Mouse (Mus musculus) embryonic facial prominence, embryonic 15.5 days (tissue): ENCODE results near the gene Map4k2. TPM values are rescaled to one million over a fixed set of nuclear protein-coding genes. Genes with fewer than 3 reads are reported as not detected.

ENCODE experiments used
- ATAC-seq: fragments of 200-750 bp; cut with Nextera tagmentation; 2 replicates; pipeline ENCODE4 v1.8.0; 2017; ENCODE audit warnings: low read depth, moderate TSS enrichment; ENCODE audit not compliant: insufficient number of reproducible peaks, low FRiP score, low TSS enrichment
- H3K27ac ChIP-seq: fragments of 300-500 bp; sonication (generic); replicated peaks from 2 replicates; pipeline ENCODE4 v1.5.1; 2015; ENCODE audit warnings: mild to moderate bottlenecking, inconsistent platforms
- H3K27me3 ChIP-seq: fragments of 300-500 bp; sonication (generic); 2 replicates; pipeline ENCODE4 v1.6.1; 2015; ENCODE audit warnings: inconsistent platforms
- H3K36me3 ChIP-seq: fragments of 300-500 bp; sonication (generic); 2 replicates; pipeline ENCODE4 v1.6.1; 2015; ENCODE audit warnings: mild to moderate bottlenecking, inconsistent platforms
- H3K4me1 ChIP-seq: fragments of 300-500 bp; sonication (generic); 2 replicates; pipeline ENCODE4 v1.6.1; 2015; ENCODE audit warnings: inconsistent platforms
- H3K4me2 ChIP-seq: fragments of 300-500 bp; sonication (generic); replicated peaks from 2 replicates; pipeline ENCODE4 v1.6.1; 2015; ENCODE audit warnings: mild to moderate bottlenecking, inconsistent platforms
- H3K4me3 ChIP-seq: fragments of 300-500 bp; sonication (generic); replicated peaks from 2 replicates; pipeline ENCODE4 v1.5.1; 2015; ENCODE audit warnings: mild to moderate bottlenecking, inconsistent platforms
- H3K9ac ChIP-seq: fragments of 300-500 bp; sonication (generic); 2 replicates; pipeline ENCODE4 v1.6.1; 2015; ENCODE audit warnings: inconsistent platforms
- H3K9me3 ChIP-seq: fragments of 300-500 bp; sonication (generic); replicated peaks from 2 replicates; pipeline ENCODE4 v1.6.1; 2016; ENCODE audit warnings: inconsistent platforms
- WGBS: fragments of 180-500 bp; shearing (Covaris S2); methylation state at CpG from one replicate; pipeline ENCODE4 v1.1.7; 2015; 5-methylcytosine and 5-hydroxymethylcytosine counted together
- polyA plus RNA-seq: library from polyadenylated mRNA; unstranded; fragments of >200 nt; fragmentation: Nextera tagmentation; extraction: Ambion mirVana; gene quantifications from 2 replicates; pipeline ENCODE4 v1.2.1, GENCODE M21; 2015

Map4k2 gene
- polyA plus RNA-seq, 1 experiment from 2014 or later, result 16.7 TPM

GRCm38 (mm10) chr19:6318145-6318544 lies 22.8 kb upstream of the Map4k2 start:
- H3K4me2 ChIP-seq, result no peak overlapping the region
- H3K9ac ChIP-seq, result no peak overlapping the region
- no peak overlapping the region for H3K27ac ChIP-seq
- H3K36me3 ChIP-seq, result peaks cover 89% of the 10 kb centered on the region
- H3K4me1 ChIP-seq, result peaks cover 10% of the 10 kb centered on the region; the same call in 1 of the 2 replicates
- H3K4me3 ChIP-seq, result no peak overlapping the region
- no peak for ATAC-seq
- H3K27me3 ChIP-seq, result no peaks in the 10 kb centered on the region
- WGBS, result 93% methylated on average over 12 of the region's 12 CpGs
- no peaks in the 10 kb centered on the region for H3K9me3 ChIP-seq

GRCm38 (mm10) chr19:6321358-6321757 lies 19.6 kb upstream of the Map4k2 start:
- Histone ChIP-seq H3K27ac (peak overlapping the region; percentile 55), H3K4me3 (no peak overlapping the region), H3K36me3 (peaks cover 71% of the 10 kb centered on the region), H3K4me1 (peaks cover 10% of the 10 kb centered on the region; the same call in 1 of the 2 replicates), H3K4me2 (0 out of 2 replicates have a peak overlapping the region, but pooled peaks have one; percentile 6), H3K9me3 (no peaks in the 10 kb centered on the region), H3K27me3 (no peaks in the 10 kb centered on the region), H3K9ac (no peak overlapping the region)
- WGBS, result 59% methylated on average over 8 of the region's 8 CpGs
- 0 out of 2 replicates have a peak, but pooled peaks have one; percentile 13 for ATAC-seq

DNA sequence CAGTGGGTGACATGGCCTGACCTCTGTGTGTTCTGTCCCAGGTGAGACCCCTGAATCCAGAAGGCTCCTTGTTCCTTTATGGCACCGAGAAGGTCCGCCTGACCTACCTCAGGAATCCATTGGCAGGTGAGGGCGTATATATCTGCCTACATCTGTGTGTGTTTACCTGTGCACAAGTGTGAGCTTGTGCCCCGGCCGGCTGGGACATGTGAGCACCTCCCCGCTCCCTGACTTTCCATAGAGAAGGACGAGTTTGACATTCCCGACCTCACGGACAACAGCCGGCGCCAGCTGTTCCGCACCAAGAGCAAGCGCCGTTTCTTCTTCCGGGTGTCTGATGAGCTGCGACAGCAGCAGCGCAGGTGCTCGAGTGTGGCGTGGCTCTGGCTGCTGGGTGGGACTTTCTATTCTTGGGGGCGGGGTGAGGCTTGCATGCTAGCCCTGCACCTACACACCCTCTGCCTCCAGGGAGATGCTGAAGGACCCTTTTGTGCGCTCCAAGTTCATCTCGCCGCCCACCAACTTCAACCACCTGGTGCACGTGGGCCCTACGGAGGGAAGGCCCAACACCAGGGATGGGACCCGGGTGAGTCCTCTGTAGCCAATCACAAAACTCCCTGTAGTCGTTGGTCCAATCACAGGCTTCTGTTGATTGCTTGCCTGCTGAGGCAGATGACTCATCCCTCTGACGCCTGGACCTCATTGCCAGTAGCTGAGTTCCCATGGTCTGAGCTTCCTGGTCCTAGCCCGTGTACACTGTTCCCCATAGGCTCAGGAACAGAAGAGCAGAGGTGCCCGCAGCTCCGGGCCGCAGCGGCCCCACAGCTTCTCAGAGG lies 18.9 kb upstream of the Map4k2 start:
- WGBS, result 70% methylated on average over 33 of the region's 33 CpGs
- H3K36me3 ChIP-seq, result peaks cover 64% of the 10 kb centered on the region
- no peak overlapping the region for H3K9ac ChIP-seq
- H3K27me3 ChIP-seq, result no peaks in the 10 kb centered on the region
- 0 out of 2 replicates have a peak overlapping the region, but pooled peaks have one; percentile 6 for H3K4me2 ChIP-seq
- no peak overlapping the region for H3K4me3 ChIP-seq
- H3K4me1 ChIP-seq, result peaks cover 10% of the 10 kb centered on the region; the same call in 1 of the 2 replicates
- H3K27ac ChIP-seq, result peak overlapping the region; percentile 39; the same call in 1 of the 2 replicates
- H3K9me3 ChIP-seq, result no peaks in the 10 kb centered on the region
- ATAC-seq, result 0 out of 2 replicates have a peak, but pooled peaks have one; percentile 26

DNA sequence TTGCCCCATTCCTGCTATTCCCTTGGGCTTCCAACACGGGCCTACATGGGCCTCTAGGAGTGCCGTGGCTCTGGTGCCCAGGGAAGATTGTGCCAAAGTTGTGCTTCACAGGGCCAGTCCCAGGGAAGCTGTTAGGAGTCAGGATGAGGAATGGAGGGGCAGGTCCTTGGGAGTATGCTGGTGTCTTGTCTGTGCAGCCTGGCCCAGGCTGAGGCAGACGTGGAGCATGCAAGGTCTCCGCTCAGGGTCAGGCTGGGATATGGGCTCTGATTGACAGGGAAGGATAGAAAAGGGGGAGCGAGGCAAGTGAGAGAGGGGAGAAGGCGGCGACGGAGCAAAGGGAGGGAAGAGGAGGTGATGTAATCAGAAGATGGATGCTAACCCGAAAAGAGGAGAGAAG lies 16.2 kb upstream of the Map4k2 start:
- Histone ChIP-seq H3K4me1 (peaks cover 10% of the 10 kb centered on the region; the same call in 1 of the 2 replicates), H3K9me3 (no peaks in the 10 kb centered on the region), H3K36me3 (peaks cover 37% of the 10 kb centered on the region), H3K27me3 (no peaks in the 10 kb centered on the region), H3K9ac (no peak overlapping the region), H3K4me2 (no peak overlapping the region), H3K27ac (no peak overlapping the region), H3K4me3 (no peak overlapping the region)
- ATAC-seq, result no peak
- 77% methylated on average over 9 of the region's 9 CpGs for WGBS

DNA sequence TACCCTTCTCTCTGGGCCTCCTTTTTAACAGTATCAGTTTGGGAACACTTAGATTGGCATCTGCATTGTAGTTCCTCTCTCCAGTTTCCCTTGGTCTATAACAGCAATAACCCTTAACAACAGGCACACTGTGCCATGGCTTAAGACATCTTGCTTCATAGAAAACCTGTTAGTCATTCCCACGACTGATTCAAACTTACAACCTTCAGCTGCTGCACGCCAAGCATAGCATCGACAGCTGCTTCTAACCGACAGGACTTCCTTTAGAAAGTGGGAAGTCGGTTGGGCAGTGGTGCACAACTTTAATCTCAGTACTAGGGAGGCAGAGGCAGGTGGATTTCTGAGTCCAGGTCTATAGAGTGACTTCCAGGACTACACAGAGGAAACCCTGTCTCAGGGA lies 9.8 kb upstream of the Map4k2 start:
- Histone ChIP-seq H3K27ac (no peak overlapping the region; the same call in 1 of the 2 replicates), H3K9me3 (no peaks in the 10 kb centered on the region), H3K27me3 (no peaks in the 10 kb centered on the region), H3K36me3 (peaks cover under 1% of the 10 kb centered on the region; the same call in 1 of the 2 replicates), H3K9ac (no peak overlapping the region), H3K4me1 (peaks cover 23% of the 10 kb centered on the region), H3K4me2 (peak overlapping the region; percentile 38; the same call in 1 of the 2 replicates), H3K4me3 (0 out of 2 replicates have a peak overlapping the region, but pooled peaks have one; percentile 6)
- ATAC-seq, result no peak
- WGBS, result 49% methylated on average over 5 of the region's 5 CpGs

DNA sequence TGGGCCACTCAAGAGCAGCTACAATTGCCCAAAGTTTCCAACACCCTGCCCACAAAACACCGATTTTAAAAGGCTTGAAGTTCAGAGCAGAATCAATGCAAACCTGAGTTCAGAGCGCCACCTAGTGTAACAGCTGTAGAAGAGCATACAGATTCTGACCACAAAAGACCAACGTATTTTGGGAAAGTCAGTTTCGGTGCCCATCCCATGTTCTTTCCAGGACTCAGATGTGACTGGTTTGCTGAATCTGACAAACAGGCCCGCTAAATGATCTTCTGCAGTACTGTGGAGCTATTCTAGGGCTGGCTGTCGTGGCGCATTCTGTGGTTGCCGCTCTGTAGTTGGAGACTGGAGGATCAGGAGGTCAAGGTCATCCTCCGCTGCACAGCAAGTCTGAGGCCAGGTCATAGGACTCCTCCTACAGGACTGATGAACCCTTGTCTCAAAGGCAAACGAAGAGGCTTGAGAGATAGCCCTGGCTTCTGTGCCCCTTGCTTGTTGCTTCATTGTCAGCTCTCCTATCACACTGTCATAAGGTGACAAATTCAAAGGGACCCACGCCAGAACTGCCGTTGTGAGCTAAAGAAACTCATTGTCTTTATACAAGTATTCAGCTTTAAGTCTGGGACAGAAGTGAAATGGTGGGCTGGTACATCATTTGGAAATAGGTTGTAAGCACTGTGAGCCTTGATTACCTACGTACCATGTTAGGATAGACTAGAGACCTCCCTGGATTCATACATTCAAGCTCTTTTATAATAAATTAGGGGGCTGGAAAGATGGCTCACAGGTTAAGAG lies 9.0 kb upstream of the Map4k2 start:
- peaks cover 4% of the 10 kb centered on the region; the same call in 1 of the 2 replicates for H3K36me3 ChIP-seq
- H3K4me3 ChIP-seq, result 0 out of 2 replicates have a peak overlapping the region, but pooled peaks have one; percentile 6
- WGBS, result 22% methylated on average over 13 of the region's 13 CpGs
- no peak for ATAC-seq
- no peaks in the 10 kb centered on the region for H3K27me3 ChIP-seq
- no peak overlapping the region; the same call in 1 of the 2 replicates for H3K27ac ChIP-seq
- H3K4me2 ChIP-seq, result peak overlapping the region; percentile 38
- no peak overlapping the region for H3K9ac ChIP-seq
- H3K4me1 ChIP-seq, result peaks cover 30% of the 10 kb centered on the region
- H3K9me3 ChIP-seq, result no peaks in the 10 kb centered on the region

GRCm38 (mm10) chr19:6333761-6334595 lies 7.0 kb upstream of the Map4k2 start:
- Histone ChIP-seq H3K27me3 (no peaks in the 10 kb centered on the region), H3K27ac (peak overlapping the region; percentile 90), H3K36me3 (peaks cover 24% of the 10 kb centered on the region), H3K4me2 (peak overlapping the region; percentile 85), H3K4me1 (peaks cover 34% of the 10 kb centered on the region), H3K4me3 (peak overlapping the region; percentile 80), H3K9ac (no peak overlapping the region), H3K9me3 (no peaks in the 10 kb centered on the region)
- no peak; the same call in 1 of the 2 replicates for ATAC-seq
- 62% methylated on average over 9 of the region's 9 CpGs for WGBS

DNA sequence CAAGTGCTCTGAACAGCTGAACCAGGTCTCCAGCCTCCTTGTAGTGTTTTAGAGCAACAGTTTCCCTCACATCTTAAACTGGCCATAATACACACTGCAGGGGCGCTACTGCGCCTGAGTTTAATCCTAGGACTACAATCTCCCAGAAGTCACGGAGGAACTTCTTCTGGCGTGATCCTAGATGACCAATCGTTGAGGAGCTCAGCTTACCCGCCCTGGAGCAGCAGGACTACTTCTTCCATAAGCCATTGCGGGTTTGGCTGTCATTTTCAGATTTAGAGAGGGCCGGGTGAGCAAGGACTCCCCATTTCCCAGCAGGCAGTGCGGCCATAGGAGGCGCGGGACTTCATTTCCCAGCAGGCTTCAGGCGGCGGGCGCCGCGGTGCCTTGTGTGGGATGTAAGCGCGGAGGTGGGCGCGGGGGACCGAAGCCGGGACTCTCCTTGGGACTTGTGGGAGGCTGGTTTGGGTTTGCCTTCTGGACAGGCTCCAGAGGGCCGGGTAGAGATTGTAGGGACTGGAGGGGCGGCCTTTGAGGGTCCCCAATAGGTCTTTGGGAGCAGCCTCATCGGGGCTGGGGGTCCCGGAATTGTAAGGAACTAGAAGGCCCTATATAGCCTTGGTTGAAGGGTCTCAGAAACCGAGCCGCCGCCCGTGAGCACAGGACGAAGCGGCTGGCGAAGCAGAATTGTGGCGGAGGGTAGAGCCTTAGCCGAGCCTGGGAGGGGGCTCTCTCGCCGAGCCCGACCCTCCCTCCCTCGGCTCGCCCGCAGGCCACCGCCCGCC lies 6.1 kb upstream of the Map4k2 start, which contains the start of gene Men1:
Men1 (plus strand) TSS at position 307 of the 785 bp plus-strand sequence.
- peak within 1 kb of the TSS; percentile 90 for H3K27ac ChIP-seq
- ATAC-seq, result peak; percentile 93
- H3K4me2 ChIP-seq, result peak within 1 kb of the TSS; percentile 85
- H3K9me3 ChIP-seq, result no peaks in the 10 kb centered on the region
- under 1% methylated on average over 43 of the region's 43 CpGs for WGBS
- H3K4me3 ChIP-seq, result peak within 1 kb of the TSS; percentile 80
- peaks cover 34% of the 10 kb centered on the region for H3K4me1 ChIP-seq
- H3K27me3 ChIP-seq, result no peaks in the 10 kb centered on the region
- peaks cover 33% of the 10 kb centered on the region for H3K36me3 ChIP-seq
- peak within 1 kb of the TSS; percentile 94 for H3K9ac ChIP-seq

DNA sequence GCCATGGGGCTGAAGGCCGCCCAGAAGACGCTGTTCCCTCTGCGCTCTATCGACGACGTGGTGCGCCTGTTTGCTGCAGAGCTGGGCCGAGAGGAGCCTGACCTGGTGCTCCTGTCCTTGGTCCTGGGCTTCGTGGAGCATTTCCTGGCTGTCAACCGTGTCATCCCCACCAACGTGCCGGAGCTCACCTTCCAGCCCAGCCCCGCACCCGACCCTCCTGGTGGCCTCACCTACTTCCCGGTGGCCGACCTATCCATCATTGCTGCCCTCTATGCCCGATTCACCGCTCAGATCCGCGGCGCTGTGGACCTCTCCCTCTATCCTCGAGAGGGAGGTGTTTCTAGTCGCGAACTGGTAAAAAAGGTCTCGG lies 5.5 kb upstream of the Map4k2 start:
- WGBS, result under 1% methylated on average over 25 of the region's 25 CpGs
- no peaks in the 10 kb centered on the region for H3K9me3 ChIP-seq
- peak overlapping the region; percentile 94 for H3K9ac ChIP-seq
- peak overlapping the region; percentile 80 for H3K4me3 ChIP-seq
- H3K27ac ChIP-seq, result peak overlapping the region; percentile 76
- peaks cover 39% of the 10 kb centered on the region for H3K4me1 ChIP-seq
- peak overlapping the region; percentile 85 for H3K4me2 ChIP-seq
- H3K36me3 ChIP-seq, result peaks cover 38% of the 10 kb centered on the region
- no peaks in the 10 kb centered on the region for H3K27me3 ChIP-seq
- no peak; the same call in 1 of the 2 replicates for ATAC-seq

DNA sequence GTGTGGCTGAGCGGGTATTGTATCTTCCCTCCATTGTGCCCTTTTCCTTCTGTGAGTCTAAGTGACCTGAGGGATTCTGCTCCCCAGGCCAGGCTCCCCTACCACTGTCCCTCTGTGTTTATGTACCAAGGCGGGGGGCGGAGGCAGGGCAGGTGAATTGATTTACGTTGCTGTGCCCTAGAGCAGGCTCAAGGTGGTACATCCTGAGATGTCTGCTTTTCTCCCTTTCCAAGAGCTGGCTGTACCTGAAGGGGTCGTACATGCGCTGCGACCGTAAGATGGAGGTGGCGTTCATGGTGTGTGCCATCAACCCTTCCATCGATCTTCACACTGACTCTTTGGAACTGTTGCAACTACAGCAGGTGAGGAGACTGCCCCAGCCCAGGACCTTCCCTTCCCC lies 4.0 kb upstream of the Map4k2 start:
- no peak for ATAC-seq
- peaks cover 43% of the 10 kb centered on the region for H3K4me1 ChIP-seq
- H3K4me3 ChIP-seq, result 0 out of 2 replicates have a peak overlapping the region, but pooled peaks have one; percentile 80
- no peak overlapping the region for H3K27ac ChIP-seq
- H3K9me3 ChIP-seq, result no peaks in the 10 kb centered on the region
- H3K27me3 ChIP-seq, result no peaks in the 10 kb centered on the region
- peaks cover 38% of the 10 kb centered on the region for H3K36me3 ChIP-seq
- WGBS, result 92% methylated on average over 10 of the region's 10 CpGs
- 0 out of 2 replicates have a peak overlapping the region, but pooled peaks have one; percentile 10 for H3K9ac ChIP-seq
- H3K4me2 ChIP-seq, result peak overlapping the region; percentile 85
